Mouse (Mus musculus) c-Kit-negative CD71-positive TER-119-positive erythroid progenitor cells, embryonic 14.5 days (primary cell): ENCODE measurements around the gene Phkg2.

Source experiments
- DNase-seq: peaks from one replicate; pipeline ENCODE4 v3.0.0-alpha.2; 2013; ENCODE audit warnings: low read depth, low spot score

The Phkg2 gene

DNA sequence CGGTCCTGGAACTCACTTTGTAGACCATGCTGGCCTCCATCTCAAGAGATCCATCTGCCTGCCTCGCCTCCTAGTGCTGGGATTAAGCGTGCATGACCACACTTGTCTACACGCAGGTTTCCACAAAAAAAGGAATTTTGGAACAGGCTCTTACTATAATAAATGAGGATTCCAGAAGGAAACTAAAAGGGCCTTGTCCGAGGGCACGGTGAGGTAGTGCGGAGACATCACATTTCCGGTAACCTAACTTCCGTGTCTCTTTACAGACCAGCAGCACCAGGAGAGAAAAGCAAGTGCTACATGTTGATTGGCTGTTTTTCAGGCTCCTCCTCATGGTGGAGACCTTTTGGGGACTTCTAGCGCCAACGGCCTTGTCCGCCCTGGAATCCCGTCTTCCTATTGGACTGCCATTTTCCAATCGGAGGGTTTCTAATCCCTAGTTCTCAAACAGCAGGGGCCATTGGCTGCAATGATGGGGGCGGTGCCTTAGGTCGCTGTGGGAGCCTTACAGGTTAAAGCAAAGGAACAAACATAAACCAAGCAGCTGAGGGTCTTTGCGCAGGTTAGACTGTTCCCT, at the start of gene Phkg2:
Phkg2 (plus strand) TSS at position 446 of the 577 bp plus-strand sequence.
- DNase-seq: peak; percentile 94

DNA sequence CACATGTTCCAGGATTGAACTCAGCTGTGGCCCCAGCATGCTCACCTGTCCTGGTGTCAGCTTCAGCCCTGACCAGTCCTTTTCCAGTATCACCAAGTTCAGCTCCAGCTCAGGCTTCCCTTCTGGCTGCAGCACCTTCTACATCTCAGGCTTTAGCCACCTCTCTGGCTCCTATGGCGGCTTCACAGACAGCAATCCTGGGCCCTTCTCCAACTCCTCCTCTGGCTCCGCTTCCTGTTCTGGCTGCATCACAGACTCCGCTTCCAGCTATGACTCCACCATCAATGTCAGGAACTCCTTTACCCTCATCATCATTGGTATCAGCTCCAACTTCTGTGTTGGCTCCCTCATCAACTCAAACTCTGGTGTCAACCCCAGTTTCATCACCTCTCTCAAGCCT, 31.5 kb upstream of the Phkg2 start:
- no peak for DNase-seq

DNA sequence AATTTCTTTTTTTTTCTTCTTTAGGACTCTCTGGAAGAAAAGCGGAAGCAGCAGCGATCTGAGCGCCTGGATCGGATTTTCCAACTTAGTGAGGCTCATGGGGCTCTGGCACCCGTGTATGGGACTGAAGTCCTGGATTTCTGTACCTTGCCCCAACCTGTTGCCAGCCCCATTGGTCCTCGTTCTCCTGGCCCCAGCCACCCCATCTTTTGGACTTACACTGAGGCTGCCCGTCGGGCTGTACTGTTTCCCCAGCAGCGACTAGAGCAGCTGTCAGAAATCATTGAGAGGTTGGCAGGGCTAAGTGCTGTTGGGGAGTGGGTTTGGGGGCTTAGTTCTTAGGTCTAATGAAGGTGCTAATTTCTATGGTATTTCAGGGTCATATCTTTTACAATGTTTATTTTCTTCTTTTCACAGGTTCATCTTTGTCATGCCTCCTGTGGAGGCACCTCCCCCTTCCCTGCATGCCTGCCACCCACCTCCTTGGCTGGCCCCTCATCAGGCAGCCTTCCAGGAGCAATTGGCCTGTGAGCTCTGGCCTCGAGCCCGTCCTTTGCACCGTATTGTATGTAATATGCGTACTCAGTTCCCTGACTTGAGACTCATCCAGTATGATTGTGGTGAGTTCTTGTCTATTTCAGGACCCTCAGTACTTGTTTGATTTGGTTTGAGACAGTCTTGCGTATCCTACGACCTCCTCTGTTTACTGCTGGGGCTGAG, 23.9 kb upstream of the Phkg2 start:
- no peak for DNase-seq

DNA sequence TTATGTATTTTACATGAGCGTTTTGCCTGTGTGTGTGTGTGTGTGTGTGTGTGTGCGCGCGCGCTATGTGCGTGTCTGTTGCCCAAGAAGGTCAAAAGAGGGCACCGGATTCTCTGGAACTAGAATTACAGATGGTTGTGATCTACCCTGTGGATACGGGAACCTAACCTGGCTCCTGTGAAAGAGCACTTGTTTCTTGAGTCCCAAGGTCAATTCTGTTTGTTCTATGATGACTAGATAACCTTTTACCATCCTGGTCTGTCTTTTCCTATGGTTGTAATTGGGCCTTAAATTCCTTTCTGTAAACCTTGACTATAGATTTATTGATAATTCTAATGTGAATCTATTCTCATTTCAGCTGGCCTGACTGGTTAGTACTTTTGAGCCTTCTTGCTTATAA, 21.6 kb upstream of the Phkg2 start:
- DNase-seq: no peak

DNA sequence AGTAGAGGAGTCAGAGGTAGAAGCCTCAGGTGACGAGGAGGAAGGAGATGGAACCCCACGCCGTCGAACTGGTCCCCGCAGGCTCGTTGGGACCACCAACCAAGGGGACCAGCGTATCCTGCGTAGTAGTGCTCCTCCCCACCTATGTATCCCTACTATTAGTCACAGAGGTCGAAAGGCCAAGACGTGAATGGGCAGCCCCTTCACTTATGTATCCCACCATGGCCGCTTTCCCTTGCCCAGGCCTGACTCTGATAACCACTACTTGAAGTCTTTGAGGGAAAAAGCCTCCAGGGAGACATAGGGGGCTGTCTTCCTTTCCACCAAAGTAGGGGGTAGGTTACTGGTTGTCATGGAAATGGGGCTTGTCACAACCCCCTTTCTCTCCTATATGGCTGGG, 12.6 kb upstream of the Phkg2 start:
- no peak for DNase-seq

DNA sequence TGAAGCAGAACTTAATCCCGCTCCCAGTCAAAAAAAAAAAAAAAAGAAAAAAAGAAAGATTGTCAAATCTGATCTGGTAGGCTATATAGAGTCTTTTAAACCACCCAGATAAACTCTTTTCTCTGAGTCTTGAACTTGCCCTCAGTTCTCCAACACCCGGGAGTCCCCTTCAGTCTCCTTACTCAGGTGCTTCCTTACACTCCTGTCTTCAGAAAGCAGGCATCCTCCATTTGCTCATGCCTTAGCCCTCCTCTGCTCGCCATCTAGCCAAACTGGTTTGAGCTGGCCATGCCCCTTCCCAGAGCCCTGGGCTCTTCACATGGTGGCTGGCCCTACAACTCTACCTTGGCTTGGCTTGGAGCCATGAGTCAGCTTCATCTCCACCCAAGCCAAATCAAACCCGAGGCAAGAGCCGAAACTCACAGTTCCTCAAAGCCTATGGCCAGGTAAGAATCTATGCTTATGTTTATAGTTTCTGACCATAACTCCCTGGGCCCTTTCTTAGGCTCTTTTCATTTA, 11.7 kb upstream of the Phkg2 start, which contains the start of gene Tmem265:
Tmem265 (plus strand) TSS at position 51 of the 519 bp plus-strand sequence.
- no peak for DNase-seq

DNA sequence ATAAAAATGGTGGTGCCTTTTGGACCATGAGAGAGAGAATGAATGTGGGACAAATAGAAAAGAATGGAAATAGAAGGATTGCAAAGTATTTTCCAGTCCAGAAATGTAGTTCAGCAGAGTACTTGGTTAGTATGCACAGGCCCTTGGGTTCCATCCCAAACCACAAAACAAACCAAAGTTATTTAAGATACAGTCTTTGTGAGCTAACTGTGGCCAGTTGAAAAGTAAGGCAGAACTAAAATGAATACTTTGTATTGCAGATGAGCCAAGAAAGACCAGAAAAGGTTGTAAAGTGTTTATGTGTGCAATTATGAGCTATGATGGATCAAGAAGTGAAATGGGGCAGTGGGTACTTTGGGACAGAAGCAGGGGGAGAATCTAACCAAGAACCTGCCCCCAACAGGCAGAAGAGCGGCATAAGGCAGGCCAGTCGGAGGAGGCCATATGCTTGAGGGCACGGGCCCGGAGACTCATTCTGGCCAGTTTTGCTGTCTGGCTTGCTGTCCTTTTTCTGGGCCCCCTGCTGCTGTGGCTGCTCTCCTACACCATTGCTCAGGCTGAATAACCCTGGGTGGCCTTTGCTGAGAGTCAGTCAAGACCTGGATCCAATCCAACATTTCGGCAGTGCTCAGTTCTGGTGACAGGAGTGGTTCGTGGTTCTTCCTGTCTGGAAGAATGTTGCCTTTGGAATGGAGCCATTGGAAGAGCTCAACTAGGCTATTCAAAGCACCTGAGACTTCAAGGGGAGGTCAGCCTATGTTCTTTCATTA, 8.6 kb upstream of the Phkg2 start:
- no peak for DNase-seq

DNA sequence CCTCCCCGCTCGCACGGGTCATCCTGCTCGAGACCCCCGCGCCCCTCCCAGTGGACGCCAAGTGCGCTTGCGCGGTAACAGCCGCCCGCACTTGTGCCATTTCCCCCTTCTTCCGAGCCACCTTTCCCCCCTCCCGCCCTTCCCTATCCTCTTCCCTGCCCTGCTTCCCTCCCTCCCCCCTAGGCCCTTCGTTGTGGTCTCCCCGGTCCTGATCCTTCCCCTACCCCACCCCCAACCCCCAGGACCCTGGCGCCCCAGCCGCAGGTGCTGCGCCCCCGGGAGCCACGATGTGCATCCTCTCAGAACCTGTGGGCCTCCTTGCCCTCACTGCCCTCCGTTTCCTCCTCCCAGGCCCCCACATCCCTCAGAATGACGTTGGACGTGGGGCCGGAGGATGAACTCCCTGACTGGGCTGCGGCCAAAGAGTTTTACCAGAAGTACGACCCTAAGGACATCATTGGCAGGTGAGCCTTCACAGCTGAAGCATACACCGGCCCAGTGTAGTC, 416 bp downstream of the Phkg2 start:
- no peak for DNase-seq

DNA sequence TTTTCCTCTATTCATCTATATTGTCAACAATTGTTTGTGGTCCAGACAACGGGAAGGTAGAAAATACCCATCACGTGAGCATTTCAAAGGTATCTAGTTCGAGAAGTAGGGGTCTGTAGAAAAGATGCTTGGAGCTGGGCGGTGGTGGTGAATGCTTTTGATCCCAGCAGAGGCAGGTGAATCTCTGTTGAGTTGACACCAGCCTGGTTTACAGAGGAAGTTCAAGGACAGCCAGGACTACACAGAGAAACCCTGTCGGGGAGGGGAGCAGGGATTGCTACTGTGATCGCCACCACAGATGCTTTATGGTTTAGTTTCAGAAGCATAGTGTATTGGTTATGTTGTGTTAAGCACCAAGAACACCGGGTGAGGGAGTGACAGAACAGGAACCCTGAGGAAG, 975 bp downstream of the Phkg2 start:
- no peak for DNase-seq

DNA sequence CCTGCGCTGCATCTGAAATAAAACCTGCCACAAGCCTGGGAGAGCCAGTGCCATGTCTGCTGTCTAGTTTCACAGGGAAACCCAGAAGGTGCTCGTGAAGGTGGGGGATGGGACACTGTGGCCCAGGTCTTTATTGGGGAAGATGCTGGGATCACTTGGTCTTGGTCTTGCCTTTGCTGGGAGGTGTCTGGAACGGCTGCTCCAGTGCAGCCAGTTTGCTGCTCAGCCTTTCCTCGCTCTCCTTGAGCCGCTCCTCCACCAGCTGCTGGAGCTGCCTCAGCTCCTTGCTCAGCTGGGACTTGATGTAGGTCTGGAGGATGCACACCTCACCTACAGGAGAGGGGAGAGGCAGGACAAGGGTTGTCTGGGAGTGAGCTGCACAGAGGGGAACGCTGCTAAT, 10.1 kb downstream of the Phkg2 start:
- no peak for DNase-seq

DNA sequence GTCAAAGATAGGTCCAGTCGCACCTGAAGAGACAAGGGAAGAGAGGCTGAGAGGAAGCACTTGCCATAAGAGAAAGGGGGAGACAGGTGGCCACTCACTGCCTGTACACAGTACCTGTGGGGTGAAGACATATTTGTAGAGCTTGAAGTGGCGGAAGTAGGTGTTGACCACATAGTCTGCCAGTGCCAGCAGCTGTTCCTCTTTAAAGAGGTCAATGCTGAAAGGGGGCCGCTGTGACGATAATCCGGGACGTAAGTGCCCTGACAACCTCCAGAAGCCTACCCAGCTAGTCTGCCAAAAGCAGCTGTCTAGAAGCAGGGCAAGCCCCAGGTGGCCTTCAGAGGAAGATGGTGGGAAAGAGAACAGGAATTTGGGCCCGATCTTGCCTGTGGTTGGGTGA, 11.9 kb downstream of the Phkg2 start:
- no peak for DNase-seq

DNA sequence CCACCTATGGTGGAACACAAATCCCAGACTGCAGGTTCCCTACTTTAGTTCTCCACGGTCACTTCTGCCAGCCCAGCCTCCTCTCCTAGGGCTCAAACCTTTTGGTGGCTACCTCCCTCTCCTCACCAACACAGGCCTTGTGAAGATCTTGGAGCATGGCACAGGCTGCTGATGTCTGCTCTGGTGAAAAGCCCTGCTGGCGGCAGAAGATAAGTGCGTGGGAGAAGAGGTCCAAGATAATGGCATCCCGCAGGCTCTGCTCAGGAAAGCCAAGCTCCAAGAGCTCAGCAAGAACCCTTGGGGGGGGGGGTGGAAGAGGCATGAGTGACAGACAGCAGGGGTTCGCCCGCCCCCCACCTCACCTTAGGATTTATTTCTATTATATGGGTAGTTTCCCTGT, 13.0 kb downstream of the Phkg2 start:
- DNase-seq: peak; percentile 52

DNA sequence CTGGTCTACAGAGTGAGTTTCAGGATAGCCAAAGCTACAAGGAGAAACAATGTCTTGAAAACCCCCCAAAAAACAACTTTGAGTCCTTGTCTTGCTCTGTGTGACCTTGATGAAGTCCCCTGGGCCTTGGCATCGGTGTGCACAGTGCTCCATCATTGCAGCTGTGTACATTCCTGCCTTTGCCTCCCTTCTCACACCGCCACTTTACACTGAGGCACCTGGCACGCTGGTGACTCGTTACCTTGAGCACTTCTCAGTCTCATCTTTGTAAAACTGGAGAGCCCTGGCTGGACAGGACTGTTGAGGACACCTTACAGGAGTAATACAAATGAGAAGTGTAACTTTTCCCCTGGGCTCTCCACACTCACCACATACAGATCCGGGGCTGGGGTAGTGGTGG, 14.1 kb downstream of the Phkg2 start:
- no peak for DNase-seq

DNA sequence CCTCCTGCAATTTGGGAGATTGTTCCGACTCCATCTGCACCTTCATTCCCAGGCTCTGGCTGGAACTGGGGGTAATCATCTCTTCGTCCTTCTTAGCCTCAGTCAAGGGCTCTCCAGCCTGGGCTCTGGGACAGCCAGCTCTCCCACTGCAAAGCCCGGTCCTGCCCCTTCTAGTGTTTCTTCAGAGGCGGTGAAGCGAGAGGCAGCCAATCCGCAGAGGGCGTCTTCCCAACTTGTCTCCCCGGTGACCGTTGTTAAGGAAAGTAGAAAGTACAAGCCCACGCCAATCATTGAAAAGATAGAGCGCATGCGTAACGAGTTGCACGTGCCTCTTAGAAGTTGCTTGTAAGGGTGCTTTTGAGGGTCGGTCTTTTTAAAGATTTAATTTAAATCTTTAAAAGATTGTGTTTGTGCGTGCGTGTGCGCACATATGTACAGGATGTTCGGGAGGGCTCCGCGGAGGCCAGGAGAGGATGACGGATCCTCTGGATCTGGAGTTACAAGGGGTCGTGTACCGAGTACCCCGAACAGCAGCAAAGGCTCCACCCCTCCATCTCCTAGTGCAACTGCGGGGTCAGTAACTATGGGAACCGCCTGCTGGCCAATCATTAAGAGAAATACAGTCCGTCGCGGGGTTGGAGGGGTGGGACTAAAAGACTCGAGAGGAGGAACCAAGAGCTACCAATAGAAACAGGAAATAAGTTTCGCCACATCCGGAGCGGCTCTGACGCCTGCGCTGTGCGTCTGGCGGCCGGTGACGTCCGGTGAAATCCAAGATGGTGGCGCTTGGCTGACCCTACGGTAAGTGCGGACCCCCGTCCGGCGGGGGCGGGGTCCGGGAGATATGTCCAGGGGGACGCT, 15.1 kb downstream of the Phkg2 start, which contains the start of the genes Ccdc189 and Rnf40:
Ccdc189 (minus strand) TSS at position 585 of the 861 bp plus-strand sequence.
Rnf40 (plus strand) TSS at position 757 of the 861 bp plus-strand sequence.
- DNase-seq: peak; percentile 95

DNA sequence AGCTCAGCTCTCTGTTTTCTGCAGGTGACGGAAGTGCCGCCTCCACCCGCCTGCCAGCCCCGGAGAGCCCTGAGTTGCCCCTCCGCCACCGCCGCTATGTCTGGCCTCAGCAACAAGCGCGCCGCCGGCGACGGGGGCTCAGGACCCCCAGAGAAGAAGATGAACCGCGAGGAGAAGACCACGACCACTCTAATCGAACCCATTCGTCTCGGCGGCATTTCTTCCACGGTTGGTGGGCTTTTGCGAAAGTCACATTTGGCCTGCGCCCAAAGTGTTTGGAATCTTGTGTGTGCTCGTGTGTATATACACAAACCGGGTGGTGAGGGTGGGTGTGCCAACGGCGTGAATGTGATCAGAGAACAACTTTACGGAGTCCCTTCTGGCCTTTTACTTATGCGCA, 15.8 kb downstream of the Phkg2 start:
- DNase-seq: no peak

DNA sequence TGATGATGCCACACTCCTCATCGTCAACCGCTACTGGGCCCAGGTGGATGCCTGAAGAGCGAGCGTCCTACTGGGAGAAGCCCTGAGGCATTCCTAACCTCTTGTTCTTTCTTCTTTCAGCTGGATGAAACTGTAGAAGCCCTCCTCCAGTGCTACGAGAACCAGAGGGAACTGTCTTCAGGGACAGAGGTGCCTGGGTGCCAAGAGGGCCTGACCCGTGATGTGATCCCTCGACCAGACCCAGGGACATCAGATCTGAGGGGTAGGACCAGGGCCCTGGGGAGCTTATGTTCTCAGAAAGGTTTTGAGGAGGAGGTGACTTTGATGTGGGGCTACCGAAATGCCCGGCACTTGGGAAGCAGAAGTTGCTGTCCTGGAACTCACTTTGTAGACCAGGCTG, 16.5 kb downstream of the Phkg2 start:
- DNase-seq: no peak

DNA sequence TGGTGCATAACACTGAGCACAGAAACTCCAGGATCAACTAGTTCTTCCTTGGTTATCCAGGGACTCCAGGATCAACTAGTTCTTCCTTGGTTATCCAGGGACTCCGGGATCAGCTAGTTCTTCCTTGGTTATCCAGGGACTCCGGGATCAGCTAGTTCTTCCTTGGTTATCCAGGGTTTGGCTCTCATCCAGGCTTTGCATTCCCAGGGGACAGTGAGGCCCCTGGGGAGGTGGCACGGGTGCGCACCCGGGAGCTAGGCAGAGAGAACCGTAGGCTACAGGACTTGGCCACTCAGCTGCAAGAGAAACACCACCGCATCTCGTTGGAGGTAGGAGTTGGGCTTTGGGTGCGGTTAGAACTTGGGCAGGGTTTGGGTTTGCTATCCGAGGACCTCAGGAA, 18.0 kb downstream of the Phkg2 start:
- DNase-seq: no peak

DNA sequence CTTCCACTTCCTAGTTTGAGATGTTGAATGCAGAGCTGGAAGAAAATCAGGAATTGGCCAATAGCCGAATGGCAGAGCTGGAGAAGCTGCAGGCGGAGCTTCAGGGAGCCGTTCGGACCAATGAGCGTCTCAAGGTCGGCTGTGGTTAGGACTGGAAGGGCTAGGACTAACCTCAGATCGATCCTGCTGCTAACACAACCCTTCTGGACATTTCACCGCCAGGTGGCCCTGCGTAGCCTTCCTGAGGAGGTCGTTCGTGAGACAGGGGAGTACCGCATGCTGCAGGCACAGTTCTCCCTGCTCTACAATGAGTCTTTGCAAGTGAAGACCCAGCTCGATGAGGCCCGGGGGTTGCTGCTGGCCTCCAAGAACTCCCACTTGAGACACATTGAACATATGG, 19.4 kb downstream of the Phkg2 start:
- no peak for DNase-seq

DNA sequence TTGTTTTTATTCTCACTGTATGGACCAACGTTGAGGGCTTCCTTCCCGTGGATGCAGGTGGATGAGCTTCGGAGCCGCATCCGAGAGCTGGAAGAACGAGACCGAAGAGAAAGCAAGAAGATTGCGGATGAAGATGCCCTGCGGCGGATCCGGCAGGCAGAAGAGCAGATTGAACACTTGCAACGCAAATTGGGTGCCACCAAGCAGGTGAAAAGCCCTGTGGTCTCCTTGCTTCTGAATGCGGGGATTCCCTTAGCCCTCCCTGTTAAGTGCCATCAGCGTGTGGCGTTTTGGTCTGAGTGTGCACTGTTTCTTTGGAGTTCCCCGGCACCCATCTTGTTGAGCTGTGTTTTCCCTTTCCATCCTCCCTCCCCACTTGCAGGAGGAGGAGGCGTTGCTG, 23.6 kb downstream of the Phkg2 start:
- no peak for DNase-seq

DNA sequence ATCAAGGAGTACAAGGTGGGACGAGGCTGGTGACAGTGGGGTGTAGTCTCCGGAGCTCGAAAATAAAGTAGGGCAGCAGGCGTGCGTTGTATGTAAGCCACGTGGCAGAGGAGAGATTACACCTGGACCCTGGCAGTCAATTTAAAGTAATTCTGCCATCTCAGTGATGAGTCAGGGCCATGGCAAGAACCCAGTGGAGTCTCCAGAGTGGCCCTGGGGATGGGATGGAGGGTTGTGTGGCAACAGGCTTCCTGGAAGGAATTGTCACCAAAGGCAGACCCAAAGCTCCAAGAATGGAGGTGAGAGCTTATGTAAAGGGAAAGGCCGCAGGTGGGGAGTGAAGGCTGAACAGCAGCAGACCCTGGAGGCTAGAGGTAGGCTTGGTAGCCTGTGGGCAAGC, 27.5 kb downstream of the Phkg2 start:
- DNase-seq: no peak

DNA sequence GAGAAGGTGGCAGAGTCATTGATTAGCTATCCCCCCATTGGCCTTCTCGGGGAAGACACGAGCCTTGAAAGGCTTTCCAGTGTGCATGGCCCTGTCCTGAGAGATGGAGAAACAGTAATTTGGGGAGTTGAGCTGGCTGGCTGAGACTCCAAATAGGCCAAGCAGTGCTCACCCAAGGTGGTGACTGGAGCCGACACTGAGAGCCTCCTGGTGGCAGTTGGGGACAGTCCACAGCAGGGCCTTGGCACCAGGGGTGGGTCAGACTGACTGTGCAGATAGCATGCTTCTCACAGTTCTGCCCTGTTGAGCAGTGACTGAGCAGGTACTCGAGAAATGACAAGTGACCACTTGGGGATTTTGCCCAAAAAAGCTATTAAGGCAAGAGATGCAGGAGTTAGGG, 28.6 kb downstream of the Phkg2 start:
- DNase-seq: no peak
